ENCODE assay signal across 8 mouse cellular contexts in the genomic region with DNA sequence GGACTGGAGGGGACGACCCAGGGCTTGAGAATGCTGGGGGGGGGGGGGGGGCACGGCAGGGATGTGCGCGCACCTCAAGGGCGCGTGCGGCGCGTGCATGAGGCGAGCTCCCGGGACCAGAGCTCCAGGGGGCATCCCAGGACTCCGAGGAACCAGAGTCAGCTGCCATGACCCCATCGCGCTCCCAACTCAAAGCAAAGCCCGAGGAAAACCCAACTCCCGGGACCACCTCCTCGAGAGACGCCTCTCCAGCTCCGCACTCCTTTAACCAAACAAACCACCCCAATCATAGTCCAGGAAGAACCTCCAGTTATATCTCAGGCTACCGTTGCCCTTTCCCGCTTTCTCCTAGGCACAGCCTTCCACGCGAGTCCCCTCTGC. TPM values are rescaled to one million over a fixed set of nuclear protein-coding genes. Genes with fewer than 3 reads are reported as not detected.
DNase-seq lines count a peak whose midpoint lies in the region; TF ChIP-seq lines count a peak whose summit lies in the region.

No protein-coding gene starts in this region.

- DNase-seq in layer of hippocampus, adult 2 months (ENCODE audit: low spot score in 2 of 2), result peak in 1 of 2 experiments; percentile 10
- no peak for DNase-seq in layer of hippocampus, adult 8-10 months (ENCODE audit: low spot score in 2 of 2)
- peak; percentile 64 for DNase-seq in cerebellum, adult 11-12 months
- DNase-seq in heart, adult 2 months, result peak in 1 of 2 experiments; percentile 29
- DNase-seq in kidney, adult 9 months, result peak; percentile 43
- peak; percentile 60 for DNase-seq in lung, postnatal 10 days
- DNase-seq in spleen, postnatal 36 days (ENCODE audit: low spot score in 2 of 2), result no peak

- H3K9ac ChIP-seq in heart, adult 2 months (ENCODE audit: low read depth, low read length), result peak overlapping the region; percentile 88

- no peak for TF ChIP-seq CTCF in layer of hippocampus, adult 2 months (conservative IDR thresholded peaks at IDR 0.05)
- no peak for TF ChIP-seq CTCF in heart, adult 2 months (IDR thresholded peaks at IDR 0.05)
- no peak for TF ChIP-seq CTCF in small intestine, adult 2 months (IDR thresholded peaks at IDR 0.05; ENCODE audit: extremely low read depth, insufficient read length, insufficient replicate concordance, low read depth, low read length)

- under 1% methylated on average over 23 of the region's 23 CpGs for WGBS in heart, adult 2 months
- under 1% methylated on average over 23 of the region's 23 CpGs for WGBS in small intestine, adult 2 months

- H3K27ac ChIP-seq in layer of hippocampus, adult 2 months, result peak overlapping the region; percentile 30
- peak overlapping the region; percentile 64 for H3K27ac ChIP-seq in heart, adult 2 months
- no peak overlapping the region for H3K27ac ChIP-seq in small intestine, adult 2 months (ENCODE audit: insufficient read depth, low read depth, low read length)

- no peaks in the 10 kb centered on the region for H3K27me3 ChIP-seq in heart, adult 2 months (ENCODE audit: control insufficient read depth, insufficient read depth, low read length)
- H3K27me3 ChIP-seq in small intestine, adult 2 months (ENCODE audit: control insufficient read depth, insufficient read depth, low read length), result no peaks in the 10 kb centered on the region

- peak overlapping the region; percentile 84 for H3K4me3 ChIP-seq in layer of hippocampus, adult 2 months
- peak overlapping the region; percentile 68 for H3K4me3 ChIP-seq in heart, adult 2 months
- peak overlapping the region; percentile 96 for H3K4me3 ChIP-seq in small intestine, adult 2 months (ENCODE audit: low read depth, low read length)

- TF ChIP-seq EP300 in heart, adult 2 months (IDR thresholded peaks at IDR 0.05; ENCODE audit: insufficient read depth, low read depth, low read length), result no peak

- no peaks in the 10 kb centered on the region for H3K36me3 ChIP-seq in heart, adult 2 months (ENCODE audit: control insufficient read depth, insufficient read depth, low read length)
- no peaks in the 10 kb centered on the region for H3K36me3 ChIP-seq in small intestine, adult 2 months (ENCODE audit: control insufficient read depth, insufficient read depth, low read length)

- no peaks in the 10 kb centered on the region for H3K4me1 ChIP-seq in heart, adult 2 months (ENCODE audit: control insufficient read depth, insufficient read depth, low read length)
- H3K4me1 ChIP-seq in small intestine, adult 2 months (ENCODE audit: control insufficient read depth, insufficient read depth, insufficient read length, low read length), result peaks cover 3% of the 10 kb centered on the region

- no peak for TF ChIP-seq POLR2A in heart, adult 2 months (IDR thresholded peaks at IDR 0.05; ENCODE audit: insufficient read depth, low read depth, low read length)
- no peak for TF ChIP-seq POLR2A in small intestine, adult 2 months (IDR thresholded peaks at IDR 0.05; ENCODE audit: low read depth, low read length)

- intact Hi-C loops in heart, adult 2 months (cut with DNase I), result loop anchor here (2.0 to 5.0 kb wide), 2 partner anchors 45 to 369 kb away; no protein-coding TSS in a partner anchor

- H3K79me2 ChIP-seq in heart, adult 2 months (replicated peaks; ENCODE audit: control insufficient read depth, insufficient read depth, low read length), result no peaks in the 10 kb centered on the region

RNA-seq across cellular contexts. Expression of a gene that starts 0.6 kb away (rescaled TPM):
- total RNA-seq in layer of hippocampus, adult 2 months (2021), result 1 to 10 TPM; 2.4 to 2.9 TPM
- 1 to 10 TPM; 2.9 to 3.2 (median 3.0) TPM for total RNA-seq in layer of hippocampus, adult 8-10 months (2022)
- total RNA-seq in heart, adult 2 months (2021), result 1 to 10 TPM; 1.0 to 1.1 TPM
- polyA plus RNA-seq in heart, adult 2 months (2012; rRNA removed), result 0.76 and 0.78 TPM in 2 replicates
- 1.1 and 2.8 TPM in 2 replicates for polyA plus RNA-seq in small intestine, adult 2 months (2012; rRNA removed)

Comparison
In these comparisons a context has a peak if more than half of its experiments do, and no peak if none do; other contexts are left out.
1. DNase-seq: peak in cerebellum, adult 11-12 months (single experiment), kidney, adult 9 months (single experiment) and lung, postnatal 10 days (single experiment); none in layer of hippocampus, adult 8-10 months (0 of 2) and spleen, postnatal 36 days (0 of 2).
2. Peak in every context shown above with its lines, with median percentiles within 50 percentile points of each other: H3K4me3 ChIP-seq.